Mouse (Mus musculus): ENCODE data around the gene Dcun1d4. TPM values are rescaled to one million over a fixed set of nuclear protein-coding genes. Genes with fewer than 3 reads are reported as not detected.

Gene Dcun1d4
- polyA plus RNA-seq, 1 experiment from 2014 or later: 49.6 TPM

DNA sequence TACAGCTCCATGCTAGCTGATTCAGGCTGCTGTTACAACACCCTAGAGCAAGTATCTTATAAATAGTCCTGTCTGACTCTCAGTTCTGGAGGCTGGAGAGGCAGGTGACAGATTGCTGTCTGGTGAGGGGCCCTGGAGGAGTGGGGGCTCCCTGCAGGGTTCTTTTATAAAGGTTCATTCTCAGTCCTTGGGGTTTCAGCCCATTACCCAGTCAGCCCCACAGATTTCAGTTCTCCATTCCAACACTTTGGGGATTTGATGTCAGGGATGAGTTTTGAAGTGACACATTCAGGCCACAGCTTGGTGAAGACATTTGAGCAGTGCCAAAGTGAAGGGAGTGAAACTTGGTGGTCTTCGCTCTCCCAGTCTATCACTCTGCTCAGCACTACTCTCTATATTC lies 31.4 kb downstream of the Dcun1d4 start:
- Histone ChIP-seq H3K4me1 (peaks cover 3% of the 10 kb centered on the region; the same call in 1 of the 2 replicates), H3K36me3 (replicated peaks) (peaks cover 61% of the 10 kb centered on the region), H3K9me3 (no peaks in the 10 kb centered on the region), H3K4me3 (no peak overlapping the region), H3K27ac (no peak overlapping the region), H3K27me3 (ENCODE audit: poor library complexity, severe bottlenecking) (no peaks in the 10 kb centered on the region)
- WGBS: 90% methylated on average over 1 of the region's 1 CpGs
- DNase-seq (ENCODE audit: extremely low spot score, low spot score): no peak

DNA sequence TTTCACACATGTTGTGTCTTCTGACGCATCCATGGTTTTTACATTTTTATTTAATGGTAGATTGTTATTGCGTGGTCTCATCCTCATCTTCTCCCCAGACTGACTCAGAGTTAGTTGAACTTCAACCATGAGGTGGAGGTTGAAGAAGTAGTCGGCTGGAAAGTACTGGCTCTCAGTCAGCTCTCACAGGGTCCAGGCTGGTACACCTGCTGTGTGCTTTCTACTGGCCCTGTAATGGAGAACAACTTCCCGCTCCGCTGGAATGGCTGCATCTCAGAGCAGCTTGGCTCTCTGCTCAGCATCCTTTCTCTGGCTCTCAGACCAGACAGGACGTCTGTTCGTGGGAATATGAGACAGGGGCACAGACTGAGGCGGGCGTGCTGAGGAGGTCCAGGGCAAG lies 31.9 kb downstream of the Dcun1d4 start:
- Histone ChIP-seq H3K4me3 (no peak overlapping the region), H3K9me3 (no peaks in the 10 kb centered on the region), H3K36me3 (replicated peaks) (peaks cover 63% of the 10 kb centered on the region), H3K27me3 (ENCODE audit: poor library complexity, severe bottlenecking) (no peaks in the 10 kb centered on the region), H3K27ac (no peak overlapping the region), H3K4me1 (peaks cover 3% of the 10 kb centered on the region; the same call in 1 of the 2 replicates)
- no peak for DNase-seq (ENCODE audit: extremely low spot score, low spot score)
- 92% methylated on average over 9 of the region's 9 CpGs for WGBS

GRCm38 (mm10) chr5:73514202-73514601 lies 33.4 kb downstream of the Dcun1d4 start:
- peaks cover 3% of the 10 kb centered on the region; the same call in 1 of the 2 replicates for H3K4me1 ChIP-seq
- no peak overlapping the region for H3K27ac ChIP-seq
- 86% methylated on average over 2 of the region's 2 CpGs for WGBS
- no peaks in the 10 kb centered on the region for H3K9me3 ChIP-seq
- H3K4me3 ChIP-seq: no peak overlapping the region
- DNase-seq (ENCODE audit: extremely low spot score, low spot score): no peak
- H3K27me3 ChIP-seq (ENCODE audit: poor library complexity, severe bottlenecking): no peaks in the 10 kb centered on the region
- H3K36me3 ChIP-seq (replicated peaks): peaks cover 77% of the 10 kb centered on the region

- Histone ChIP-seq H3K27me3 (ENCODE audit: poor library complexity, severe bottlenecking) (no peaks in the 10 kb centered on the region), H3K4me1 (no peaks in the 10 kb centered on the region), H3K27ac (no peak overlapping the region), H3K4me3 (no peak overlapping the region), H3K36me3 (replicated peaks) (peaks cover 88% of the 10 kb centered on the region), H3K9me3 (no peaks in the 10 kb centered on the region)
- WGBS: 93% methylated on average over 5 of the region's 5 CpGs
- no peak for DNase-seq (ENCODE audit: extremely low spot score, low spot score)
These were observed 36.5 kb downstream of the Dcun1d4 start for GRCm38 (mm10) chr5:73517299-73517698.

- DNase-seq (ENCODE audit: extremely low spot score, low spot score): no peak
- WGBS: 92% methylated on average over 8 of the region's 8 CpGs
- no peak overlapping the region for H3K27ac ChIP-seq
- peaks cover 88% of the 10 kb centered on the region for H3K36me3 ChIP-seq (replicated peaks)
- H3K4me1 ChIP-seq: no peaks in the 10 kb centered on the region
- H3K4me3 ChIP-seq: no peak overlapping the region
- no peaks in the 10 kb centered on the region for H3K9me3 ChIP-seq
- H3K27me3 ChIP-seq (ENCODE audit: poor library complexity, severe bottlenecking): no peaks in the 10 kb centered on the region
These were observed 37.8 kb downstream of the Dcun1d4 start for GRCm38 (mm10) chr5:73518424-73519211.

DNA sequence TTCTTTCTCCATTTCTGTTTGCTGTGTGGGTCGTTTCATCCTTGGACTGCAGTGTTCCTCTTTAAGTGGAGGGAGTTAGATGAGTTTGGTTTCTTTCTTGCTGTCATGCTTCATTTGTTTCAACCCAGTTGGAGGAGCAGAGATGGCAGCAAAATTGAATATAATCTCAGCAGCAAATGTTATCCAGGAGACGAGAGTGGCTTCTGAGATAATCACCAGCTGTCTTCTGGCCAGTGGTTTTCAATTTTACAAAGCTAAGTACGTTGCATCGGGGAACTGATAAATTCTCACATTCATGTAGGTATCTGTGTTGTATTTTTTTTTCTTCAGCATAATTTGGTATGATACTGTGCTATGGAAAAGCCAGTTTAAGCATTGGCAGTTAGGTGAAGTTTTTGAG lies 40.0 kb downstream of the Dcun1d4 start:
- no peak for DNase-seq (ENCODE audit: extremely low spot score, low spot score)
- peaks cover 89% of the 10 kb centered on the region for H3K36me3 ChIP-seq (replicated peaks)
- 91% methylated on average over 4 of the region's 4 CpGs for WGBS

DNA sequence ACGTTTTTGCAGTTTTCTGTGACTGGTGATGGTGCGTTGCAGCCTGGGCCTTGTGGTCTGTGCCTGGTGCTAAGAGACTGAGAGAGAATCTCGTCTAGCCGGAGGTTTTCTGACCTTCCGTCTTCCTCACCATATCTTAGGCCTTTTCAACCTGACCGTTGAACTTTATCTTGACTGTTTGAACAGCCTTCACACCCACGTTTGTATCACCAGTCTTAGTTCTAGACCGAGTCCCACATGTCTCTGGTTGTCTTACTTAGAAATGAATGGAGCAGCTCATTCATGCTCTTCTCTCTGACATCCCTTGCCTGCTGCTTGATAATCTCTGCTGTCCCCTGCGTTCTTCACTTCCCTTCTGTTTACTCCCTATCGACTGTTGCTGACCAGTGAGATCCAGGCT lies 42.4 kb downstream of the Dcun1d4 start:
- H3K9me3 ChIP-seq: no peaks in the 10 kb centered on the region
- H3K27me3 ChIP-seq (ENCODE audit: poor library complexity, severe bottlenecking): no peaks in the 10 kb centered on the region
- no peak overlapping the region for H3K27ac ChIP-seq
- 92% methylated on average over 10 of the region's 10 CpGs for WGBS
- no peaks in the 10 kb centered on the region for H3K4me1 ChIP-seq
- peaks cover 84% of the 10 kb centered on the region for H3K36me3 ChIP-seq (replicated peaks)
- DNase-seq (ENCODE audit: extremely low spot score, low spot score): no peak
- H3K4me3 ChIP-seq: no peak overlapping the region

More for the DNA sequence above, 40.0 kb downstream of the Dcun1d4 start:
- no peak overlapping the region for H3K27ac ChIP-seq
- no peaks in the 10 kb centered on the region for H3K4me1 ChIP-seq
- H3K9me3 ChIP-seq: no peaks in the 10 kb centered on the region
- H3K4me3 ChIP-seq: no peak overlapping the region
- H3K27me3 ChIP-seq (ENCODE audit: poor library complexity, severe bottlenecking): no peaks in the 10 kb centered on the region

GRCm38 (mm10) chr5:73524300-73525000 lies 43.6 kb downstream of the Dcun1d4 start:
- no peak for DNase-seq (ENCODE audit: extremely low spot score, low spot score)
- Histone ChIP-seq H3K27ac (no peak overlapping the region), H3K4me1 (no peaks in the 10 kb centered on the region), H3K9me3 (no peaks in the 10 kb centered on the region), H3K36me3 (replicated peaks) (peaks cover 83% of the 10 kb centered on the region), H3K27me3 (ENCODE audit: poor library complexity, severe bottlenecking) (no peaks in the 10 kb centered on the region), H3K4me3 (no peak overlapping the region)
- 90% methylated on average over 4 of the region's 4 CpGs for WGBS

DNA sequence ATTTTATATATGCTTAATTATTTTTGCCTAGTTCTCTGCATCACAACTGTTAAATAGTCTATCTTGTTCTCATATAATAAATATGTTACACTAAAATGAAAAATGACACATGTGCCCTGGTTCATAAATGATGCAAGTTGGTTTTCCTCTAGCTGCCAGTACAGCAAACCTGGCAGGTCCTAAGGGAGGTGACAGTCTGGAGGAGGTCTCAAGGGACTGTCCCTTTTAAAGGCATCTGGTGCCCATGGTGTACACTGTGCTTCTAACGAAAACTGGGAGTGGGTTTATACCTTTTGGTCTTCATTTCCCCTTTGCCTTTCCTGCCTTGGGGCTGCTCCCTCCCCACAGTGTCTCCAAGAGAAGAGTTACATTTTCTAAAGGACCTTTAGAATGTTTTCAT lies 51.4 kb downstream of the Dcun1d4 start:
- H3K27ac ChIP-seq: no peak overlapping the region
- 83% methylated on average over 1 of the region's 1 CpGs for WGBS
- no peak overlapping the region for H3K4me3 ChIP-seq
- H3K4me1 ChIP-seq: no peaks in the 10 kb centered on the region
- no peak for DNase-seq (ENCODE audit: extremely low spot score, low spot score)
- no peaks in the 10 kb centered on the region for H3K9me3 ChIP-seq
- H3K27me3 ChIP-seq (ENCODE audit: poor library complexity, severe bottlenecking): no peaks in the 10 kb centered on the region
- peaks cover 82% of the 10 kb centered on the region for H3K36me3 ChIP-seq (replicated peaks)

GRCm38 (mm10) chr5:73532879-73533278 lies 52.1 kb downstream of the Dcun1d4 start:
- WGBS: 88% methylated on average over 9 of the region's 9 CpGs
- Histone ChIP-seq H3K27me3 (ENCODE audit: poor library complexity, severe bottlenecking) (no peaks in the 10 kb centered on the region), H3K9me3 (no peaks in the 10 kb centered on the region), H3K36me3 (replicated peaks) (peaks cover 85% of the 10 kb centered on the region), H3K27ac (no peak overlapping the region), H3K4me1 (no peaks in the 10 kb centered on the region), H3K4me3 (no peak overlapping the region)
- no peak for DNase-seq (ENCODE audit: extremely low spot score, low spot score)

- peaks cover 74% of the 10 kb centered on the region for H3K36me3 ChIP-seq (replicated peaks)
- H3K27me3 ChIP-seq (ENCODE audit: poor library complexity, severe bottlenecking): no peaks in the 10 kb centered on the region
- no peak for DNase-seq (ENCODE audit: extremely low spot score, low spot score)
- no peaks in the 10 kb centered on the region for H3K4me1 ChIP-seq
- H3K27ac ChIP-seq: no peak overlapping the region
- H3K9me3 ChIP-seq: no peaks in the 10 kb centered on the region
- 95% methylated on average over 12 of the region's 12 CpGs for WGBS
- H3K4me3 ChIP-seq: no peak overlapping the region
These were observed 56.9 kb downstream of the Dcun1d4 start for GRCm38 (mm10) chr5:73537669-73538068.

- H3K27me3 ChIP-seq (ENCODE audit: poor library complexity, severe bottlenecking): no peaks in the 10 kb centered on the region
- no peak overlapping the region for H3K27ac ChIP-seq
- no peaks in the 10 kb centered on the region for H3K9me3 ChIP-seq
- no peak for DNase-seq (ENCODE audit: extremely low spot score, low spot score)
- H3K36me3 ChIP-seq (replicated peaks): peaks cover 76% of the 10 kb centered on the region
- H3K4me3 ChIP-seq: no peak overlapping the region
- WGBS: 88% methylated on average over 11 of the region's 11 CpGs
- H3K4me1 ChIP-seq: no peaks in the 10 kb centered on the region
These were observed 57.9 kb downstream of the Dcun1d4 start for GRCm38 (mm10) chr5:73538586-73539298.

All from forebrain, embryonic 10.5 days (tissue).